Mouse (Mus musculus) hindbrain, embryonic 13.5 days (tissue): ENCODE measurements around the gene Aurkb. TPM values are rescaled to one million over a fixed set of nuclear protein-coding genes. Genes with fewer than 3 reads are reported as not detected.

Experiments used
- ATAC-seq: fragments of 200-750 bp; cut with Nextera tagmentation; 2 replicates; pipeline ENCODE4 v1.8.0; 2017; ENCODE audit warnings: moderate TSS enrichment; ENCODE audit not compliant: low FRiP score
- H3K27ac ChIP-seq: fragments of 300-500 bp; sonication (generic); 2 replicates; pipeline ENCODE4 v1.5.1; 2015; ENCODE audit warnings: inconsistent platforms, mild to moderate bottlenecking, moderate library complexity
- H3K27me3 ChIP-seq: fragments of 300-500 bp; sonication (generic); 2 replicates; pipeline ENCODE4 v1.6.1; 2015; ENCODE audit warnings: mild to moderate bottlenecking, inconsistent platforms
- H3K36me3 ChIP-seq: fragments of 300-500 bp; sonication (generic); 2 replicates; pipeline ENCODE4 v1.6.1; 2015; ENCODE audit warnings: mild to moderate bottlenecking, inconsistent platforms
- H3K4me1 ChIP-seq: fragments of 300-500 bp; sonication (generic); replicated peaks from 2 replicates; pipeline ENCODE4 v1.6.1; 2015; ENCODE audit warnings: inconsistent platforms
- H3K4me2 ChIP-seq: fragments of 300-500 bp; sonication (generic); 2 replicates; pipeline ENCODE4 v1.6.1; 2015; ENCODE audit warnings: inconsistent platforms, mild to moderate bottlenecking, moderate library complexity
- H3K4me3 ChIP-seq: fragments of 300-500 bp; sonication (generic); 2 replicates; pipeline ENCODE4 v1.5.1; 2015; ENCODE audit warnings: mild to moderate bottlenecking, inconsistent platforms
- H3K9ac ChIP-seq: fragments of 300-500 bp; sonication (generic); 2 replicates; pipeline ENCODE4 v1.6.1; 2015; ENCODE audit warnings: mild to moderate bottlenecking, inconsistent platforms
- H3K9me3 ChIP-seq: fragments of 300-500 bp; sonication (generic); 2 replicates; pipeline ENCODE4 v1.6.1; 2016; ENCODE audit warnings: inconsistent platforms
- WGBS: fragments of 180-500 bp; shearing (Covaris S2); methylation state at CpG from one replicate; pipeline ENCODE4 v1.1.7; 2015; 5-methylcytosine and 5-hydroxymethylcytosine counted together
- polyA plus RNA-seq: library from polyadenylated mRNA; unstranded; fragments of >200 nt; fragmentation: Nextera tagmentation; extraction: Ambion mirVana; gene quantifications from 2 replicates; pipeline ENCODE4 v1.2.1, GENCODE M21; 2015

The Aurkb gene
- polyA plus RNA-seq, 1 experiment from 2014 or later = 31.7 TPM

DNA sequence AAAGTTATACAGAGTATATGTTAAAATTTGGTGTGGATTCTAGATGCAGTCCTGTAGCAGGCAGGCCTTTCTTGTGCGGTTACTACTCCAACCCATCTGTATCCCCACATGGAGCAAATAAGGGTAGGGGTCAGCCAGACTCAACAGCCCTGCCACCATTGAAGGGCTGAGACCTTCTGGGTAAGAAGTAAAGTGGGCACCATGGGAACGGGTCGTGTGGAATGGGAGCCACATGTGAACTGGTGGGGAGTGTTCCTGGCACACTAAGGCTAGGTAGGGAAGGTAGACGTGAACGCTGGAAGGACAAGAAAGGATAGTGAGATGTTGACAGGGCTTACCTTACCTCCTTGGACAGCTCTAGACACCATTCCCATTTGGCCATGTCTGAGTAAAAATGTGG, 7.3 kb upstream of the Aurkb start:
- Histone ChIP-seq H3K9ac (no peak overlapping the region), H3K9me3 (no peaks in the 10 kb centered on the region), H3K4me2 (no peak overlapping the region; the same call in 1 of the 2 replicates), H3K36me3 (peaks cover 28% of the 10 kb centered on the region), H3K27ac (peak overlapping the region; percentile 88; the same call in 1 of the 2 replicates), H3K4me1 (peaks cover 33% of the 10 kb centered on the region), H3K4me3 (no peak overlapping the region), H3K27me3 (no peaks in the 10 kb centered on the region)
- no peak for ATAC-seq
- 75% methylated on average over 5 of the region's 5 CpGs for WGBS

DNA sequence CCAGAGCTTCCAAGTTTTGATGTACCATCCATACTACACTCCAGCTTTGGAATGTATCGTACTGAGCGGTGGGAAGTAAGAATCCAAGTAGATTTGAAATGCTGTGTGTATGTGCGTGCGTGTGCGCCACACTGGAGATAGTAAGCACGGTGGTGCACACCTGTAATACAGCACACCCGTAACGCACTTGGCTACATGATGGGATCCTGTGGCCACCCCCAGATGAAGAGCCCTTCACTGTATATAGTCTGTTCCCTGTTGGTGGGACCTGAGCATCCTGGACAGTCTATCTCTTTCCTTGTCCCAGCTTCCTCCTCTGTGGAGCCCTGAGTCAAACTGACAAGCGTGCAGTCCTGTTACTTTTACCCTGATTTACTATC, 938 bp downstream of the Aurkb start:
- no peaks in the 10 kb centered on the region for H3K9me3 ChIP-seq
- peak overlapping the region; percentile 66 for H3K4me3 ChIP-seq
- H3K4me2 ChIP-seq = peak overlapping the region; percentile 99
- H3K27ac ChIP-seq = no peak overlapping the region
- 19% methylated on average over 9 of the region's 9 CpGs for WGBS
- H3K4me1 ChIP-seq = peaks cover 22% of the 10 kb centered on the region
- H3K27me3 ChIP-seq = no peaks in the 10 kb centered on the region
- peak overlapping the region; percentile 65; the same call in 1 of the 2 replicates for H3K9ac ChIP-seq
- ATAC-seq = no peak
- no peaks in the 10 kb centered on the region for H3K36me3 ChIP-seq

DNA sequence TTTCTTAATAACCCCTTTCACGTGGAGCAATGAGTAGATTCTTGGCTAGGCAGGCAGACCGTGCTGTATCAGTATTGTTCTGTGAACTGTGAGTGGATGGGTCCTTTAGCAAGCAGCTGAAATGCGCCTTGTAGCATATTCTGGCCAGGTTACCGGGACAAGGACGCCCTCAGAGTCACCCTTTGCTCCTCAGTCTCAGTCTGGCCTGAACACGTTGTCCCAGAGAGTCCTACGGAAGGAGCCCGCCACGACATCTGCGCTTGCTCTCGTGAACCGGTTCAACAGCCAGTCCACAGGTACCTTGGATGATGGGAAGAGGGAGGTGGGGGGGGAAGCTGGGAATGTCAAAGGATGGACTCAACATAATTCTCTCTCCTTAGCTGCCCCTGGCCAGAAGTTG, 2.1 kb downstream of the Aurkb start:
- no peak overlapping the region for H3K27ac ChIP-seq
- no peaks in the 10 kb centered on the region for H3K27me3 ChIP-seq
- no peak overlapping the region for H3K9ac ChIP-seq
- no peaks in the 10 kb centered on the region for H3K36me3 ChIP-seq
- no peaks in the 10 kb centered on the region for H3K9me3 ChIP-seq
- H3K4me3 ChIP-seq = no peak overlapping the region
- peak overlapping the region; percentile 99; the same call in 1 of the 2 replicates for H3K4me2 ChIP-seq
- WGBS = 91% methylated on average over 12 of the region's 12 CpGs
- no peak for ATAC-seq
- H3K4me1 ChIP-seq = peaks cover 22% of the 10 kb centered on the region

GRCm38 (mm10) chr11:69048151-69048550, 2.7 kb downstream of the Aurkb start:
- H3K9ac ChIP-seq = no peak overlapping the region
- 94% methylated on average over 14 of the region's 14 CpGs for WGBS
- ATAC-seq = no peak
- H3K27ac ChIP-seq = no peak overlapping the region
- H3K9me3 ChIP-seq = no peaks in the 10 kb centered on the region
- H3K4me1 ChIP-seq = peaks cover 22% of the 10 kb centered on the region
- H3K36me3 ChIP-seq = no peaks in the 10 kb centered on the region
- H3K4me3 ChIP-seq = no peak overlapping the region
- no peaks in the 10 kb centered on the region for H3K27me3 ChIP-seq
- H3K4me2 ChIP-seq = no peak overlapping the region

GRCm38 (mm10) chr11:69050748-69051147, 5.3 kb downstream of the Aurkb start:
- H3K9me3 ChIP-seq = no peaks in the 10 kb centered on the region
- no peak for ATAC-seq
- no peak overlapping the region for H3K9ac ChIP-seq
- H3K4me2 ChIP-seq = no peak overlapping the region
- H3K36me3 ChIP-seq = no peaks in the 10 kb centered on the region
- 86% methylated on average over 8 of the region's 8 CpGs for WGBS
- no peak overlapping the region for H3K4me3 ChIP-seq
- peaks cover 20% of the 10 kb centered on the region for H3K4me1 ChIP-seq
- no peak overlapping the region for H3K27ac ChIP-seq
- H3K27me3 ChIP-seq = no peaks in the 10 kb centered on the region

GRCm38 (mm10) chr11:69051771-69052170, 6.3 kb downstream of the Aurkb start:
- peaks cover 10% of the 10 kb centered on the region for H3K4me1 ChIP-seq
- no peak overlapping the region for H3K4me2 ChIP-seq
- no peak overlapping the region for H3K9ac ChIP-seq
- no peaks in the 10 kb centered on the region for H3K9me3 ChIP-seq
- no peak overlapping the region for H3K27ac ChIP-seq
- no peaks in the 10 kb centered on the region for H3K27me3 ChIP-seq
- no peaks in the 10 kb centered on the region for H3K36me3 ChIP-seq
- no peak overlapping the region for H3K4me3 ChIP-seq
- WGBS = 51% methylated on average over 4 of the region's 4 CpGs
- ATAC-seq = no peak

GRCm38 (mm10) chr11:69052824-69053421, 7.5 kb downstream of the Aurkb start:
- 93% methylated on average over 2 of the region's 2 CpGs for WGBS
- no peak overlapping the region for H3K27ac ChIP-seq
- H3K27me3 ChIP-seq = no peaks in the 10 kb centered on the region
- H3K9me3 ChIP-seq = no peaks in the 10 kb centered on the region
- no peak overlapping the region for H3K4me2 ChIP-seq
- no peaks in the 10 kb centered on the region for H3K36me3 ChIP-seq
- no peak overlapping the region for H3K4me3 ChIP-seq
- peaks cover 2% of the 10 kb centered on the region for H3K4me1 ChIP-seq
- H3K9ac ChIP-seq = no peak overlapping the region
- ATAC-seq = no peak

DNA sequence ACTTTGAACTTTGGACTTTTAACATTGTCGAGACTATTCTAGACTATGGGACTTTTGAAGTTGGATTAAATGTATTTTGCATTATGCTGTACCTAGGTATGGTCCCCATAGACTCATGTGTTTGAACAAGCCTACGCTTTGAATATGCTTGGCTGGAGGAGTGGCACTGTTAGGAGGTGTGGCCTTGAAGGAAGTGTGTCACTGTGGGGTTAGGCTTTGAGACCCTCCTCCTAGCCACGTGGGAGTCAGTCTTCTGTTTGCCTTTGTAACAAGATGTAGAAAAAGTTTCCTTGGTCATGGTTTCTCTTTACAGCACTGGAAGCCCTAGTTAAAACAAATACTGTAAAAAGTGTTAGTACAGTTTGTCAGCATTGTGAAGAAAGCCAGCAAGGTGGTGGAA, 8.4 kb downstream of the Aurkb start:
- H3K4me2 ChIP-seq = no peak overlapping the region
- H3K9me3 ChIP-seq = no peaks in the 10 kb centered on the region
- H3K27ac ChIP-seq = no peak overlapping the region
- 82% methylated on average over 3 of the region's 3 CpGs for WGBS
- ATAC-seq = no peak
- H3K4me3 ChIP-seq = no peak overlapping the region
- no peak overlapping the region for H3K9ac ChIP-seq
- H3K27me3 ChIP-seq = no peaks in the 10 kb centered on the region
- no peaks in the 10 kb centered on the region for H3K36me3 ChIP-seq
- H3K4me1 ChIP-seq = peaks cover 11% of the 10 kb centered on the region

GRCm38 (mm10) chr11:69058265-69058664, 12.8 kb downstream of the Aurkb start:
- Histone ChIP-seq H3K4me2 (peak overlapping the region; percentile 73), H3K27ac (peak overlapping the region; percentile 92), H3K9ac (peak overlapping the region; percentile 79), H3K4me1 (peaks cover 27% of the 10 kb centered on the region), H3K36me3 (no peaks in the 10 kb centered on the region), H3K9me3 (no peaks in the 10 kb centered on the region), H3K4me3 (peak overlapping the region; percentile 63), H3K27me3 (no peaks in the 10 kb centered on the region)
- ATAC-seq = no peak
- WGBS = 69% methylated on average over 2 of the region's 2 CpGs

GRCm38 (mm10) chr11:69058729-69059356, 13.4 kb downstream of the Aurkb start:
- peak overlapping the region; percentile 92 for H3K27ac ChIP-seq
- H3K4me2 ChIP-seq = peak overlapping the region; percentile 73
- no peaks in the 10 kb centered on the region for H3K9me3 ChIP-seq
- WGBS = 2% methylated on average over 19 of the region's 19 CpGs
- H3K36me3 ChIP-seq = no peaks in the 10 kb centered on the region
- H3K4me1 ChIP-seq = peaks cover 28% of the 10 kb centered on the region
- H3K9ac ChIP-seq = peak overlapping the region; percentile 79
- H3K4me3 ChIP-seq = peak overlapping the region; percentile 63
- H3K27me3 ChIP-seq = no peaks in the 10 kb centered on the region
- peak; percentile 25 for ATAC-seq

DNA sequence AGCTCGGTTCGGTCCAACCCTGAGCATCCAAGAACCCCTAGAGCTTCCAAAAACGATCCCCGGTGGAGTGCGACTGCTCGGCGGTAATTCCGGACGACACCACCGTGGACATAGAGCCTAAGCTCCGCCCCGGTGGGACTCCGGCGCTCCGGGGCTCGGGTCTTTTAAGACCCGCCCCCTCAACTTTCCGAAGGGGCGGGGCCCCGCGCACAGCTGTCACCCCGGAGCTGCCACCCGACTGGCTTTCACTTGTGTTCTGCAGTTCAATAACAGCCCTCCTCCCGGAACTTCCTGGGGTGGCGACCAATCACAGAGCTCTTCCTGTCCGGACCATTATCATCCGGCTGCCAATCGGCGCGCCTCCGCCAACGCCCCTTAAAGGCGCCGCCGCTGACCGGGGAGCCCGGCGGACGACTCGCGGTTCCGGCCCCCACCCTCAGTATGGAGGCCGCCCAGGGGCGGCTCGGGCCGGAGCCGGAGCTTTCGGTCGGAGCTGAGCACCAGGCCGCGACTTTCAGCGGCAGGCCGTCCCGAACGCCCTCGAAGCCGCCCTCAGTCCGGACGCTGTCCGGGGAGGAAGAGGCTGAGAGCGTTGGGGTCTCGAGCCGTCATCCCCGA, 14.0 kb downstream of the Aurkb start, which contains the start of gene Borcs6:
Gene Borcs6 (plus strand): TSS at position 361 of the 618 bp plus-strand sequence.
- Histone ChIP-seq H3K36me3 (no peaks in the 10 kb centered on the region), H3K27me3 (no peaks in the 10 kb centered on the region), H3K27ac (peak within 1 kb of the TSS; percentile 94), H3K9ac (peak within 1 kb of the TSS; percentile 90), H3K9me3 (no peaks in the 10 kb centered on the region), H3K4me2 (peak within 1 kb of the TSS; percentile 97), H3K4me3 (peak within 1 kb of the TSS; percentile 63), H3K4me1 (peaks cover 34% of the 10 kb centered on the region)
- WGBS = 0% methylated on average over 58 of the region's 64 CpGs
- ATAC-seq = peak; percentile 92

DNA sequence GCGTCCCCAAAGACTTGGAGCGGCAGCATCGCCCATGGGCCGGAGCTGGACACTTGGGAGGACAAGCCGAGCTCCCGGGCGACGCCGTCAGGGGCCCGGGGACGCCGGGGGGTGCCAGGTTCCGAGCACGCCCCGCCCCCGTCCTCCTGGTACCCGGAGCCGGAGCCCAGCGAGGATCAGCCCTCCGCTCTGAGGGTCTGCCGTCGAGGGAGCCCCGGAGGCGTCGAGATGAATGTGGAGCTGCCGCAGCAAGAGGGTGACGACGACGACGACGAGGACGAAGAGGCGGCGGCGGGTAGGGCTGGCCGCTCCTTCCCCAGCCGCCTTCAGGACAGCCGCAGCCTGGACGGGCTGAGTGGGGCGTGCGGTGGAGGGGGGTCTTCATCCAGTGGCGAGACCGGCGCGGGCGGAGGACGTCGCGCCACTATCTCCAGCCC, 14.5 kb downstream of the Aurkb start:
- H3K36me3 ChIP-seq = no peaks in the 10 kb centered on the region
- H3K4me1 ChIP-seq = peaks cover 37% of the 10 kb centered on the region
- H3K9ac ChIP-seq = peak overlapping the region; percentile 90
- peak overlapping the region; percentile 63 for H3K4me3 ChIP-seq
- H3K4me2 ChIP-seq = peak overlapping the region; percentile 97
- under 1% methylated on average over 48 of the region's 49 CpGs for WGBS
- ATAC-seq = peak; percentile 34
- H3K27me3 ChIP-seq = no peaks in the 10 kb centered on the region
- H3K9me3 ChIP-seq = no peaks in the 10 kb centered on the region
- H3K27ac ChIP-seq = peak overlapping the region; percentile 94
